Mouse (Mus musculus) stomach, embryonic 15.5 days (tissue): ENCODE measurements around the gene AU041133. TPM values are rescaled to one million over a fixed set of nuclear protein-coding genes. Genes with fewer than 3 reads are reported as not detected.
A peak's percentile ranks its signal among the peaks of the same experiment; 100 is the strongest.
"Not testable (repeated sequence)": the region's sequence is repeated elsewhere in the genome, so short reads cannot be mapped to it uniquely, and the experiment has no call there.

Experiments used
- ATAC-seq: fragments of 200-750 bp; cut with Nextera tagmentation; 2 replicates; pipeline ENCODE4 v1.8.0; 2017; ENCODE audit warnings: low read depth, moderate number of reproducible peaks, moderate TSS enrichment; ENCODE audit not compliant: insufficient read depth, low FRiP score
- H3K27ac ChIP-seq: fragments of 300-500 bp; sonication (generic); 2 replicates; pipeline ENCODE4 v1.5.1; 2015; ENCODE audit warnings: mild to moderate bottlenecking, inconsistent platforms
- H3K27me3 ChIP-seq: fragments of 300-500 bp; sonication (generic); replicated peaks from 2 replicates; pipeline ENCODE4 v1.6.1; 2015; ENCODE audit warnings: inconsistent platforms
- H3K36me3 ChIP-seq: fragments of 300-500 bp; sonication (generic); 2 replicates; pipeline ENCODE4 v1.6.1; 2015; ENCODE audit warnings: inconsistent platforms
- H3K4me1 ChIP-seq: fragments of 300-500 bp; sonication (generic); 2 replicates; pipeline ENCODE4 v1.6.1; 2015; ENCODE audit warnings: inconsistent platforms
- H3K4me2 ChIP-seq: fragments of 300-500 bp; sonication (generic); 2 replicates; pipeline ENCODE4 v1.6.1; 2015; ENCODE audit warnings: mild to moderate bottlenecking, inconsistent platforms
- H3K4me3 ChIP-seq: fragments of 300-500 bp; sonication (generic); replicated peaks from 2 replicates; pipeline ENCODE4 v1.5.1; 2015; ENCODE audit warnings: inconsistent platforms
- H3K9ac ChIP-seq: fragments of 300-500 bp; sonication (generic); 2 replicates; pipeline ENCODE4 v1.6.1; 2015; ENCODE audit warnings: inconsistent platforms
- H3K9me3 ChIP-seq: fragments of 300-500 bp; sonication (generic); 2 replicates; pipeline ENCODE4 v1.6.1; 2016; ENCODE audit warnings: inconsistent platforms
- WGBS: fragments of 180-500 bp; shearing (Covaris S2); methylation state at CpG from one replicate; pipeline ENCODE4 v1.1.7; 2015; 5-methylcytosine and 5-hydroxymethylcytosine counted together
- polyA plus RNA-seq: library from polyadenylated mRNA; unstranded; fragments of >200 nt; fragmentation: Nextera tagmentation; extraction: Ambion mirVana; gene quantifications from 2 replicates; pipeline ENCODE4 v1.2.1, GENCODE M21; 2015

The AU041133 gene
- 6.1 TPM in 2 replicates for polyA plus RNA-seq

DNA sequence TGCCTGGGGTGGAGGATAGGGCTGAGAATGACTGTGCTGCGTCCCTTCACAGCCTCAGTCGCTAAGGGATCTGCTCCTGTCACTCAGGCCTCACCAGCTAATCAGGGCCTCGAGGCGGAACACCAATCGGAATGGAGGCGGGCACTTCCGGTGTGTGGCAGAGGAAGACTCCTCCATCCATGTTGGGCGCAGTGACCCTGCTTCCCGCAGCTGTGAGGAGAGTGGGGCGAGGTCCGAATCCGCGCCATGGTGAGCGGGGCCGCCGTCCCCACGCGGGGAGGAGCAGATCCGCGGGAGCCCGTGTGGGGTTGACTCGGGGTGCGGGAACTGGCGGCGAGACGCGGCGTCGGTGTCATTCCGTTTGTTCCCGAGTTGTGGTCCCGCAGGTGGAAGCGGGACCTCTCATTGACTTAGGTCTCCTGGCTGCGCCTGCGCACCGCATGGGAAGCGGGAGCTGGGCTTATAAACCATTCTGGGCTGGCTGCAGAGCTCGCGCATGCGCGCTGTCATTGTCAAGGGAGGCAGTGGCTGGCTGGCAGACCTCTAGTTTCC, at the start of gene AU041133:
Gene AU041133 (plus strand): TSS at position 164 of the 552 bp plus-strand sequence.
- peak; percentile 98 for ATAC-seq
- no peaks in the 10 kb centered on the region for H3K27me3 ChIP-seq
- peaks cover 4% of the 10 kb centered on the region; the same call in 1 of the 2 replicates for H3K9me3 ChIP-seq
- peaks cover 5% of the 10 kb centered on the region; the same call in 1 of the 2 replicates for H3K4me1 ChIP-seq
- peak within 1 kb of the TSS; percentile 44; the same call in 1 of the 2 replicates for H3K9ac ChIP-seq
- H3K4me3 ChIP-seq, result peak within 1 kb of the TSS; percentile 82
- H3K36me3 ChIP-seq, result no peaks in the 10 kb centered on the region
- 2% methylated on average over 41 of the region's 41 CpGs for WGBS
- H3K4me2 ChIP-seq, result peak within 1 kb of the TSS; percentile 66
- peak within 1 kb of the TSS; percentile 91 for H3K27ac ChIP-seq

DNA sequence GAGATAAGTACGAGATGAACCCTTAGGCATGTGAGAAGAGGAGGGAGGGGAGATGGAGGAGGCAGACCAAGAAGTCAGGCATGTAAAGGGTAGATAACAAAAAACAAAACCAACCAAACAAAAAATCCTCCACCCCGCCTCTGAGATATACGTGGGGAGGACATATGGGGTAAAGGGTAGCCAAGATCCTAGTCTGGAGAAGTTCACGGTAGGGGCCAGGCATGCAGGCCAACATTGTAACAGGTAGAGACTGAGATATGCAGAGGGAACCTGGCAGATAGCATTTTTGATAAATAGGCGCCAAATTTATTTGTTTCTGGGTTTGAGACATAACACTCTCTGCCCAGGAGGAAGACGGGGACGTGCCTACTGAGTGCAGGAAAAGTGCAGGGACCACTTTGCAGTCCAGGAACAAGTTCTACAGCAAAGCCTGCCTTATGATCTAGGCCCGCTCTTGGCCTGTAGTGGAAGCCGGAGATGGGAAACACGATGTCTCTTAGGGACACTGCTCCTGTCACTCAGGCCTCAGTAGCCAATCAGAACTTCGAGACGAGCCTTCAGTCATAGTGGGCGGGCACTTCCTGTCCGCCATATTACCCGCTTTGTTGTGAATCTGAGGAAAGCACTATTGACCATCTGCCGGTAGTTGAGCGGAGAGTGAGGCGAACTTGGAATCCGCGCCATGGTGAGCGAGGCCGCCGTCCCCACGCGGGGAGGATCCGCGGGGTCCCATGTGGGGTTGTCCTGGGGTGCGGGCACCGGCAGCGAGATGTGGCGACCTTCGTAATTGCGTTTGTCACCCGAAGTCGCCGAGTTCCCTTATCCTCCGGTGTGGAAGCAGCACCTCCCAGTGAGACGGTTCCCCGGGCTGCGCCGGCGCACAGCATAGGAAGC, 44.8 kb upstream of the AU041133 start, which contains the start of gene BC024063:
Gene BC024063 (plus strand): TSS at position 626 of the 894 bp plus-strand sequence.
- 16% methylated on average over 42 of the region's 42 CpGs for WGBS
- peak within 1 kb of the TSS; percentile 55 for H3K4me3 ChIP-seq
- not testable (repeated sequence) for H3K36me3 ChIP-seq, H3K27me3 ChIP-seq, H3K4me1 ChIP-seq, H3K9me3 ChIP-seq
- peak within 1 kb of the TSS; percentile 25 for H3K9ac ChIP-seq
- peak; percentile 94 for ATAC-seq
- peak within 1 kb of the TSS; percentile 52 for H3K4me2 ChIP-seq
- H3K27ac ChIP-seq, result peak within 1 kb of the TSS; percentile 74

DNA sequence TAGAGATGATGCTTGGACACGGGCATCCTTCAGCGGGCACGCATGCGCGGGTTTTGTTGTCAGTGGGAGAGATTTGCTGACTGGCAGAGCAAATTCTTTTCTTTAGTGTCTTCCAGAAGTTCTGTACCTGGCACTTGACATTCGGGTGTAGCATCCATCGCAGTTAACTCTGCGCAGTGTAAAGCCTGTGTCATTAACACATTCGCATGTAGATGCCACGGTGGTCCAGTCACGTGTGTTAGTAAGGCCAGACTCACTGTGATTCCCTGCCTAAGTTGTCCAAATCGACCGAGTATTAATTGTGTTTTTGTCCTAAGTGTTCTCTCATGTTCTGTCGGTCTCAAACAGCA, 44.2 kb upstream of the AU041133 start:
- H3K36me3 ChIP-seq, H3K27me3 ChIP-seq, ATAC-seq, H3K9me3 ChIP-seq, H3K9ac ChIP-seq, H3K4me1 ChIP-seq: not testable (repeated sequence)
- H3K4me3 ChIP-seq, result peak overlapping the region; percentile 55
- peak overlapping the region; percentile 74; the same call in 1 of the 2 replicates for H3K27ac ChIP-seq
- WGBS, result 17% methylated on average over 14 of the region's 14 CpGs
- H3K4me2 ChIP-seq, result peak overlapping the region; percentile 52

DNA sequence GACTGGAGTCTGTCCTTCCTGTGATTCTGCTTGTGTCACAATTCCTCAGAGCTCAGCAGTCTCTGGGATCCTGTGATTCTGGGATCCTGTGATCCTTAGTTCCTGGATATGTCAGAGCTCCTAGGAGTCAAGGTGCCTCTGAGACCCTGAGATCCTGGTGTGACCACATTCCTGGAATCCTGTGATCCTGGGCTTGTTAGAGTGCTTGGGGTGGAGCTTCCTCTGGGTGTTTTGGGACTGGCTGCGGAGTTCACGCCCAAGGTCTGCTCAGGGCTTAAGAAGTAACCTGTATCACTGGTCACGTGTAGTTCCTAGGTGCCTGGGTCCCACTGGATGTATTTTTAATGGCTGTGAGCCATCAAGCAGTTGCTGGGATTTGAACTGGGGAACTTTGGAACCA, 10.6 kb upstream of the AU041133 start:
- Histone ChIP-seq H3K27ac (no peak overlapping the region), H3K36me3 (no peaks in the 10 kb centered on the region), H3K9me3 (no peaks in the 10 kb centered on the region), H3K9ac (no peak overlapping the region), H3K4me3 (no peak overlapping the region), H3K27me3 (no peaks in the 10 kb centered on the region), H3K4me2 (no peak overlapping the region), H3K4me1 (no peaks in the 10 kb centered on the region)
- WGBS, result 82% methylated on average over 3 of the region's 3 CpGs
- ATAC-seq, result no peak

DNA sequence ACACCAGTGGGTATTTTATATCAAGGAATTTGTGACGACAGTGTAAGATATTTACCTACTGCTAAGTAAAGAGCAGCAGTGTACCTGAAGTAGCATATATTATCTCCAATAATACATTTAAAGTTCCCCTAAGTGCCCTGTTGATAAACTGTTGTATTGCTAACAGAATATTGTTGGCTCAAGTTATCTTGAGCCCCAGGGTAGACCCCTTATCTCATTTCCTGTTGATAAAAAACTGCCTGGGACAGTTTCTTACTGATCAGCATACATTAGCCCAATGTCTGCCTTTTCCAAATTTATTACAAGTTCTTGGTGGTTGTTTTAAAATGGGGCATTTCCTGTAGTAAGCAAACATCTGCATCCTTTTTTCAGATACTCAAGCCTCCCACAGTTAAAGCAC, 17.5 kb downstream of the AU041133 start:
- Histone ChIP-seq H3K36me3 (peaks cover 33% of the 10 kb centered on the region), H3K4me2 (no peak overlapping the region)

DNA sequence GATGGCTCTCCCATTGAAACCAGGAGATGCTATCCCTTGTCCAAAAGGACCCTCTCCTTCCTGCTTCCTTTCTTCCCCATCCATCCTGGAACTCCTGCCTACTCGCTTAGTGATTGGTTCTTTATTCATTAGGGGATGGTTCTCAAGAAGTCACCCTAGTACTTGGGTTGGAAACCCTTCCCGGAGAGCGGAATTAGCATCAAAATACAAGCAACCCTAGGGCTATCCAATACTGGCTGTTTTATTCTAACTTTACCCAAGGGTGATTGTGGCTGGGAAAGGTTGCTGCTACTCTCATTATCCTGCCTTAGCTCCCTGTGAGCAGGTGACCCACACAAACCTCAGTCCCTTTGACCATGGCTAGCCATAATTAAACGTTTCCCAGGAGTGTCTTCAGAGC, 19.8 kb downstream of the AU041133 start:
- ATAC-seq, result no peak
- 73% methylated on average over 4 of the region's 4 CpGs for WGBS
- Histone ChIP-seq H3K4me1 (no peaks in the 10 kb centered on the region), H3K4me3 (no peak overlapping the region), H3K27me3 (no peaks in the 10 kb centered on the region), H3K27ac (no peak overlapping the region), H3K9ac (no peak overlapping the region), H3K4me2 (no peak overlapping the region), H3K36me3 (peaks cover 50% of the 10 kb centered on the region), H3K9me3 (peaks cover 22% of the 10 kb centered on the region)

More for the DNA sequence above, 17.5 kb downstream of the AU041133 start:
- no peak overlapping the region for H3K27ac ChIP-seq
- no peak for ATAC-seq
- no peaks in the 10 kb centered on the region for H3K27me3 ChIP-seq
- 77% methylated on average over 1 of the region's 1 CpGs for WGBS
- H3K9ac ChIP-seq, result no peak overlapping the region
- peaks cover 4% of the 10 kb centered on the region; the same call in 1 of the 2 replicates for H3K9me3 ChIP-seq
- H3K4me3 ChIP-seq, result no peak overlapping the region
- H3K4me1 ChIP-seq, result no peaks in the 10 kb centered on the region

DNA sequence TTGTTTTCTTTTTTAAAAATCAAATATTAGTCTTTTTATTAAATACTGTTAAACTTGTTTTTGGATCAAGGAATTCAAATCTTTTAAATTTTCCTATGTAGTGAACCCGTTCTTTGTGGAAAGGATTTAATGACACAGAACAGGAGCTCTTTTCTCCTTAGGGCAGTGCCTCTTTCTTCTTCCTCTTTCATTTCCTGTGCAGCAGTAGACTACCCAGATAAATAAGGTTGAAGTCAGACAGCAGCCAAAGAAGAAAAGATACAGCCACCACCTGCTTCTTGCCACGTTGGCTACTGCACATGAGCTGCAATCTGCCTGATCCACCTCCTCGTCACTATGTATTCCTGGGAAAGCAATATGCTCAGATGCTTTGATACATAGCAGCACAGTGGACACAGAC, 40.0 kb downstream of the AU041133 start:
- no peaks in the 10 kb centered on the region for H3K9me3 ChIP-seq
- no peak for ATAC-seq
- no peaks in the 10 kb centered on the region for H3K4me1 ChIP-seq
- H3K27me3 ChIP-seq, result no peaks in the 10 kb centered on the region
- no peak overlapping the region for H3K4me3 ChIP-seq
- no peak overlapping the region for H3K4me2 ChIP-seq
- 73% methylated on average over 3 of the region's 3 CpGs for WGBS
- H3K36me3 ChIP-seq, result no peaks in the 10 kb centered on the region
- H3K9ac ChIP-seq, result no peak overlapping the region
- H3K27ac ChIP-seq, result no peak overlapping the region

DNA sequence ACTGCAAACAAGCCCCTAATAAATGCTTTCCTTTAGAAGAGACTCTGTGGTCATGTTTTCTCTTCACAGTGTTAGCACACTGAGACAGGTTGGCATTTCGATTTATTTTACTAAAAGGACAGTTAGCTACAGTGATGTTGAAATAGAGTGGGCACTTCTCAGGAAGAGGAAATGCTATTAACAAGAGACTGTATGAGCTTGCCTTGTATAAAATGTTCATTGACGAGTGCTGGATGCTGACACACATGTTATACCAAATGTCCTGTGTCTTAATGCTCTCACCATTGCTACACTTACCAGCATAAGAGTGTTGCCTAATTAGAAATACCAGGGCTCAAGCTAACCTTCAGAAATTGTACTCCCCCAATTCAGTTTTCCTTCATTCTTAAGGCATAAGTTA, 42.0 kb downstream of the AU041133 start:
- Histone ChIP-seq H3K9me3 (no peaks in the 10 kb centered on the region), H3K9ac (no peak overlapping the region), H3K36me3 (no peaks in the 10 kb centered on the region), H3K27ac (no peak overlapping the region), H3K4me1 (no peaks in the 10 kb centered on the region), H3K4me3 (no peak overlapping the region), H3K27me3 (no peaks in the 10 kb centered on the region), H3K4me2 (no peak overlapping the region)
- WGBS, result 76% methylated on average over 2 of the region's 2 CpGs
- no peak for ATAC-seq

DNA sequence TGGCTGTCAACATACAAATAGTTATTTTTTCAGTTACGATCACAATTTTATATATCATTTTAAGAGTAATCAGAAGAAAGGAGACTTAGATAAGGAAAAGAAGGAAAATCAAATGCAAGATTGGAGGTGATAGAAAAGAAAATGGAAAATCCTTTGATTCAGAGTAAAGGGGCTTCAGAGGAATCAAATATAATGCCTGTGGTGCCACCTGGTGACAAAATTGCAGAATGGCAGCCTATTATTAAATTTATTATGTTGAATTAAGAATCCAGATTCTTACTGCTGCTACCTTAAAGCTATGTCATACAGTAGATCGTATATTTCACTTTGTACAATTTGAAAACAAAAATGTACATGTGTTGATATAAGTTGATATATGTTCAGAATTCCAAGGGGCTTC, 43.0 kb downstream of the AU041133 start:
- H3K27ac ChIP-seq, result no peak overlapping the region
- ATAC-seq, result no peak
- no peaks in the 10 kb centered on the region for H3K27me3 ChIP-seq
- H3K4me2 ChIP-seq, result no peak overlapping the region
- WGBS, result 51% methylated on average over 2 of the region's 2 CpGs
- H3K9ac ChIP-seq, result no peak overlapping the region
- no peaks in the 10 kb centered on the region for H3K36me3 ChIP-seq
- no peaks in the 10 kb centered on the region for H3K9me3 ChIP-seq
- no peak overlapping the region for H3K4me3 ChIP-seq
- no peaks in the 10 kb centered on the region for H3K4me1 ChIP-seq

DNA sequence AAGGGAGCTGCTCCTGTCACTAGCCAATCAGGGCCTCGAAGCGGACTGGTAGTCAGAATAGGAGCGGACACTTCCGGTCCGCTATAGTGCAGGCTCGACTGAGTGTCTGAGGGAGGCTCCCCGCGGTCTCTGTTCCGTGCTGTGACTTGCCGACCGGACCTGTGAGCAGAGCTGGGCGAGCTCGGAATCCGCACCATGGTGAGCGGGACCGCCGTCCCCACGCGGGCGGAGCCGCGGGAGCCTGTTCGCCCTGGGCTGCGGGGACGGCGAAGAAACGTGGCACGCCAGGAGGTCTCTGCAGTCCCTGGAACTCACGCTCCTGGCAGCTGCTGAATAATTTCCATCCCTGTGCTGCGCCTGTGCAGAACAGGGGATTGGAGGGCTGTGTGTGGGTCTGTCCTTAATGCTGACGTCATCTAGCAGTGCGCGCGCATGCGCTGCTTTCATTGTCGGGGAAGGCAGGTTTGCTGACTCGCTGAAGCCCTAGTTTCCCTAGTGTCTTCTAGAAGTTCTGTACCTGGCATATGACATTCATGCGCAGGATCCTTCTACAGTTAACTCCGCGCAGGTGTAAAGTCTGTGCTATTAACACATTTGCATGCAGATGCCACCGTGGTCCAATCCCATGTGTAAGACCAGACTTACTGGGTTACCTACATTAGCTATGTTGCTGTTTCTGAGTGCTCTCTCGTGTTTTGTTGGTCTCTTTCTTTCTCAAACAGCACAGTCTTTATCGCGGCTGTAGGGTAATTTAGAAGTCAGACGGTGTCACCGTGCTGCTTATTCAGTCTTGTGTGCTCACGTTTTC, 50.6 kb downstream of the AU041133 start:
- peak; percentile 99 for ATAC-seq
- WGBS, result 4% methylated on average over 47 of the region's 47 CpGs
- 0 out of 2 replicates have a peak, but pooled peaks cover 3% of the 10 kb centered on the region for H3K4me1 ChIP-seq
- no peaks in the 10 kb centered on the region for H3K36me3 ChIP-seq
- H3K27ac ChIP-seq, result peak overlapping the region; percentile 98
- no peaks in the 10 kb centered on the region for H3K27me3 ChIP-seq
- H3K4me3 ChIP-seq, result peak overlapping the region; percentile 65
- peak overlapping the region; percentile 76 for H3K9ac ChIP-seq
- no peaks in the 10 kb centered on the region for H3K9me3 ChIP-seq
- H3K4me2 ChIP-seq, result peak overlapping the region; percentile 70
